Mouse (Mus musculus) forebrain, embryonic 16.5 days (tissue): Measurements from ENCODE around the gene Lrriq3. TPM values are rescaled to one million over a fixed set of nuclear protein-coding genes. Genes with fewer than 3 reads are reported as not detected.

Experiments
- ATAC-seq: fragments of 200-750 bp; cut with Nextera tagmentation; 2 replicates; pipeline ENCODE4 v1.8.0; 2017; ENCODE audit warnings: mild to moderate bottlenecking, moderate library complexity
- H3K27ac ChIP-seq: fragments of 300-500 bp; sonication (generic); 2 replicates; pipeline ENCODE4 v1.5.1; 2014; ENCODE audit warnings: low read length, control low read depth
- H3K27me3 ChIP-seq: fragments of 300-500 bp; sonication (generic); replicated peaks from 2 replicates; pipeline ENCODE4 v1.6.1; 2014; ENCODE audit warnings: low read length; ENCODE audit not compliant: control insufficient read depth, insufficient read depth
- H3K36me3 ChIP-seq: fragments of 300-500 bp; sonication (generic); 2 replicates; pipeline ENCODE4 v1.6.1; 2014; ENCODE audit not compliant: control insufficient read depth, insufficient read depth
- H3K4me1 ChIP-seq: fragments of 300-500 bp; sonication (generic); replicated peaks from 2 replicates; pipeline ENCODE4 v1.6.1; 2014; ENCODE audit warnings: low read length; ENCODE audit not compliant: control insufficient read depth, insufficient read depth
- H3K4me2 ChIP-seq: fragments of 300-500 bp; sonication (generic); 2 replicates; pipeline ENCODE4 v1.6.1; 2014; ENCODE audit warnings: mild to moderate bottlenecking, low read length, control low read depth
- H3K4me3 ChIP-seq: fragments of 300-500 bp; sonication (generic); replicated peaks from 2 replicates; pipeline ENCODE4 v1.5.1; 2014; ENCODE audit warnings: mild to moderate bottlenecking, low read length, control low read depth
- H3K9ac ChIP-seq: fragments of 300-500 bp; sonication (generic); replicated peaks from 2 replicates; pipeline ENCODE4 v1.6.1; 2014; ENCODE audit warnings: low read depth, low read length, control low read depth
- H3K9me3 ChIP-seq: fragments of 300-500 bp; sonication (generic); 2 replicates; pipeline ENCODE4 v1.6.1; 2016; ENCODE audit warnings: low read length; ENCODE audit not compliant: control insufficient read depth
- WGBS: fragments of 180-500 bp; shearing (Covaris S2); extraction: QIAGEN DNeasy Blood & Tissue Kit; methylation state at CpG from one replicate; pipeline ENCODE4 v1.1.7; 2014; 5-methylcytosine and 5-hydroxymethylcytosine counted together
- polyA plus RNA-seq: library from polyadenylated mRNA; unstranded; fragments of >200 nt; fragmentation: Nextera tagmentation; extraction: Ambion mirVana; gene quantifications from 2 replicates; pipeline ENCODE4 v1.2.1, GENCODE M21; 2015

Gene Lrriq3
- polyA plus RNA-seq, 1 experiment from 2014 or later, result 1.0 TPM

GRCm38 (mm10) chr3:155092081-155092480 lies 1.2 kb upstream of the Lrriq3 start:
- Histone ChIP-seq H3K36me3 (peaks cover 7% of the 10 kb centered on the region), H3K9me3 (no peaks in the 10 kb centered on the region), H3K4me2 (peak overlapping the region; percentile 55), H3K4me3 (no peak overlapping the region), H3K4me1 (peaks cover 4% of the 10 kb centered on the region; the same call in 1 of the 2 replicates), H3K9ac (no peak overlapping the region), H3K27me3 (no peaks in the 10 kb centered on the region), H3K27ac (no peak overlapping the region)
- WGBS, result 95% methylated on average over 6 of the region's 6 CpGs
- no peak for ATAC-seq

GRCm38 (mm10) chr3:155099266-155099665 lies 6.0 kb downstream of the Lrriq3 start:
- Histone ChIP-seq H3K4me2 (no peak overlapping the region), H3K4me3 (no peak overlapping the region), H3K9ac (no peak overlapping the region), H3K36me3 (no peaks in the 10 kb centered on the region), H3K4me1 (no peaks in the 10 kb centered on the region), H3K27me3 (no peaks in the 10 kb centered on the region), H3K9me3 (no peaks in the 10 kb centered on the region), H3K27ac (no peak overlapping the region)
- ATAC-seq, result no peak
- 71% methylated on average over 1 of the region's 1 CpGs for WGBS

GRCm38 (mm10) chr3:155105957-155106356 lies 12.7 kb downstream of the Lrriq3 start:
- no peaks in the 10 kb centered on the region for H3K9me3 ChIP-seq
- H3K4me2 ChIP-seq, result no peak overlapping the region
- no peaks in the 10 kb centered on the region for H3K27me3 ChIP-seq
- no peaks in the 10 kb centered on the region for H3K4me1 ChIP-seq
- H3K36me3 ChIP-seq, result no peaks in the 10 kb centered on the region
- 83% methylated on average over 1 of the region's 1 CpGs for WGBS
- ATAC-seq, result no peak
- no peak overlapping the region for H3K27ac ChIP-seq
- no peak overlapping the region for H3K4me3 ChIP-seq
- no peak overlapping the region for H3K9ac ChIP-seq

GRCm38 (mm10) chr3:155137737-155138136 lies 44.5 kb downstream of the Lrriq3 start:
- Histone ChIP-seq H3K27me3 (no peaks in the 10 kb centered on the region), H3K27ac (no peak overlapping the region), H3K4me2 (no peak overlapping the region), H3K4me1 (no peaks in the 10 kb centered on the region), H3K4me3 (no peak overlapping the region), H3K9ac (no peak overlapping the region), H3K36me3 (no peaks in the 10 kb centered on the region), H3K9me3 (no peaks in the 10 kb centered on the region)
- 81% methylated on average over 5 of the region's 5 CpGs for WGBS
- no peak for ATAC-seq

- H3K9me3 ChIP-seq, result no peaks in the 10 kb centered on the region
- H3K4me2 ChIP-seq, result no peak overlapping the region
- H3K27ac ChIP-seq, result no peak overlapping the region
- no peaks in the 10 kb centered on the region for H3K27me3 ChIP-seq
- H3K9ac ChIP-seq, result no peak overlapping the region
- ATAC-seq, result no peak
- H3K4me3 ChIP-seq, result no peak overlapping the region
- no peaks in the 10 kb centered on the region for H3K4me1 ChIP-seq
- no peaks in the 10 kb centered on the region for H3K36me3 ChIP-seq
- WGBS, result 90% methylated on average over 11 of the region's 11 CpGs
These were observed 47.8 kb downstream of the Lrriq3 start for GRCm38 (mm10) chr3:155141047-155141446.

- H3K9me3 ChIP-seq, result no peaks in the 10 kb centered on the region
- WGBS, result 83% methylated on average over 1 of the region's 1 CpGs
- H3K36me3 ChIP-seq, result no peaks in the 10 kb centered on the region
- no peak for ATAC-seq
- no peaks in the 10 kb centered on the region for H3K4me1 ChIP-seq
- no peak overlapping the region for H3K9ac ChIP-seq
- H3K27me3 ChIP-seq, result no peaks in the 10 kb centered on the region
- H3K4me3 ChIP-seq, result no peak overlapping the region
- no peak overlapping the region for H3K27ac ChIP-seq
- H3K4me2 ChIP-seq, result no peak overlapping the region
These were observed 51.1 kb downstream of the Lrriq3 start for GRCm38 (mm10) chr3:155144368-155144767.

GRCm38 (mm10) chr3:155161842-155162241 lies 68.6 kb downstream of the Lrriq3 start:
- H3K4me2 ChIP-seq, result no peak overlapping the region
- no peak overlapping the region for H3K9ac ChIP-seq
- no peaks in the 10 kb centered on the region for H3K36me3 ChIP-seq
- no peaks in the 10 kb centered on the region for H3K27me3 ChIP-seq
- no peaks in the 10 kb centered on the region for H3K4me1 ChIP-seq
- no peak for ATAC-seq
- H3K9me3 ChIP-seq, result no peaks in the 10 kb centered on the region
- no peak overlapping the region for H3K27ac ChIP-seq
- H3K4me3 ChIP-seq, result no peak overlapping the region

GRCm38 (mm10) chr3:155180303-155180902 lies 87.2 kb downstream of the Lrriq3 start:
- WGBS, result 80% methylated on average over 3 of the region's 3 CpGs
- H3K27ac ChIP-seq, result no peak overlapping the region

GRCm38 (mm10) chr3:155186456-155186855 lies 93.2 kb downstream of the Lrriq3 start:
- Histone ChIP-seq H3K4me2 (no peak overlapping the region), H3K27ac (no peak overlapping the region), H3K4me3 (no peak overlapping the region), H3K9ac (no peak overlapping the region), H3K4me1 (no peaks in the 10 kb centered on the region), H3K36me3 (no peaks in the 10 kb centered on the region), H3K9me3 (no peaks in the 10 kb centered on the region), H3K27me3 (no peaks in the 10 kb centered on the region)
- 93% methylated on average over 2 of the region's 2 CpGs for WGBS
- ATAC-seq, result no peak

More at GRCm38 (mm10) chr3:155180303-155180902, 87.2 kb downstream of the Lrriq3 start:
- no peak overlapping the region for H3K9ac ChIP-seq
- H3K9me3 ChIP-seq, result no peaks in the 10 kb centered on the region
- H3K36me3 ChIP-seq, result no peaks in the 10 kb centered on the region
- H3K4me3 ChIP-seq, result no peak overlapping the region
- no peaks in the 10 kb centered on the region for H3K27me3 ChIP-seq
- ATAC-seq, result no peak
- no peak overlapping the region for H3K4me2 ChIP-seq
- no peaks in the 10 kb centered on the region for H3K4me1 ChIP-seq

GRCm38 (mm10) chr3:155188857-155189256 lies 95.6 kb downstream of the Lrriq3 start:
- no peak for ATAC-seq
- no peak overlapping the region for H3K4me2 ChIP-seq
- no peaks in the 10 kb centered on the region for H3K27me3 ChIP-seq
- no peak overlapping the region for H3K4me3 ChIP-seq
- no peaks in the 10 kb centered on the region for H3K4me1 ChIP-seq
- H3K9ac ChIP-seq, result no peak overlapping the region
- no peaks in the 10 kb centered on the region for H3K9me3 ChIP-seq
- H3K36me3 ChIP-seq, result no peaks in the 10 kb centered on the region
- WGBS, result 81% methylated on average over 2 of the region's 2 CpGs
- H3K27ac ChIP-seq, result no peak overlapping the region
